Mouse (Mus musculus): ENCODE results near the gene Glrx5. TPM values are rescaled to one million over a fixed set of nuclear protein-coding genes. Genes with fewer than 3 reads are reported as not detected.
A peak's percentile ranks its signal among the peaks of the same experiment; 100 is the strongest.

Glrx5 gene
- 1 to 10 TPM in 20 of 26 experiments, under 1 TPM in 4, not detected in 2; 0.65 to 9.7 (median 2.2) TPM for total RNA-seq (2018; cell fraction: chromatin; rRNA removed)
- total RNA-seq (2018; cell fraction: cytosol; rRNA removed) = 10 to 100 TPM; 14.1 to 26.6 (median 18.8) TPM
- 10 to 100 TPM in 3 of 26 experiments, 1 to 10 TPM in 23; 2.0 to 27.2 (median 7.0) TPM for total RNA-seq (2018; cell fraction: nucleus; rRNA removed)
- 5.1 to 28.7 TPM (median 17.8 TPM) in 3 replicates for polyA plus RNA-seq (2018)

DNA sequence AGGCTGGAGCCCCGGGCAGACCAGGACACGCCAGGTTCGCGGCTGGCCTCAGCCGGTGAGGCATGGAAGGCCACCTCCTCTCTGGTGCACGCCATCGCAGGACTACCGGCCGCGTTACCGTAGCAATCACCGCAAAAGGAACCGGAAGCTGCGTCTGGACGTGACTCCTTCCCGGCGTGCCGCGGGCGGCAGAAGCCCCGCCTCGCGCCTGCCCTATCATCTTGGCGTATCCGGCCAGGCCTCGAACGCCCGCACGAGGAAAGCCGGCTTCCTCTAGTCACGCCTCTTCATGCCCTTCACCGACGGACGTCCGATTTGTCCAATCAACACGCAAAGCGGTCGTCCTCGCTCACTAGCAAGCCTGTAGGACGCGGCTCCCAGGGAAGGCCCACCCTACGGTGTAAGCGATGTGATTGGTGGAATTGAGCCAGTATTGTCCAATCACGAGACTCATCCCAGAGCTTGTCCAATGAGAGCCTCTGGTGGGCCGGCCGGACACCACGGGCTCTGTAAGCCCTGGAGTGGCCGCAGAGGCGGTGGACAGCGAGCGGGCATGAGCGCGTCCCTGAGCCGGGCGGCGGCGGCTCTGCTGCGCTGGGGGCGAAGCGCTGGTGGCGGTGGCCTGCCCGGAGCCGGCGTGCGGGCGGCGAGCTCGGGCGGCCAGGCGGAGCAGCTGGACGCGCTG, at the start of gene Glrx5:
Glrx5 (plus strand) TSS at position 542 of the 685 bp plus-strand sequence.
- Histone ChIP-seq H3K36me3 (ENCODE audit: inconsistent target) (peaks cover 11% of the 10 kb centered on the region; the same call in 1 of the 2 replicates), H3K27ac (peak within 1 kb of the TSS; percentile 89), H3K79me2 (ENCODE audit: inconsistent target) (peaks cover 80% of the 10 kb centered on the region), H3K4me3 (ENCODE audit: inconsistent target) (peak within 1 kb of the TSS; percentile 97)
- under 1% methylated on average over 69 of the region's 72 CpGs for WGBS (ENCODE audit: missing documents)

DNA sequence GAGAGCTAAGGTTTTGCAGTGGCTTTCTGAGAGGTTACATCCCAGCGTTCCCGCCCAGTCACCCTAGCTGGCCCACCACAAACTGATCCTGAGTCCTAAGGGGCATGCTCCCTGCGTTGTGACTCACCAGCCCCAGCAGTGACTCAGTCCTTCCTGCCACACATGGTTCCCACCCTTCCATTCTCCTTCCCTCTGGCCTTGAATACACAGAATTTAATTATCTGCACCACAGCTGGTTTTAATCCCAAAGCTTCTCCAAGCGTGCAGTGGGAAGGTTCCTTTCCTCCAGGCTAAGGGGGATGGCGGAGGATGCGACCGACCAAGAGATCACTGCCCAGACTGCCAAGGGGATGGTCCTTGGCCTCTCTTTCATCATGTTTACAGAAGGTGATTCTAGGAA, 49.0 kb upstream of the Glrx5 start:
- 44% methylated on average over 7 of the region's 7 CpGs for WGBS (ENCODE audit: missing documents)
- no peak overlapping the region for H3K4me3 ChIP-seq (ENCODE audit: inconsistent target)
- H3K27ac ChIP-seq = peak overlapping the region; percentile 73

DNA sequence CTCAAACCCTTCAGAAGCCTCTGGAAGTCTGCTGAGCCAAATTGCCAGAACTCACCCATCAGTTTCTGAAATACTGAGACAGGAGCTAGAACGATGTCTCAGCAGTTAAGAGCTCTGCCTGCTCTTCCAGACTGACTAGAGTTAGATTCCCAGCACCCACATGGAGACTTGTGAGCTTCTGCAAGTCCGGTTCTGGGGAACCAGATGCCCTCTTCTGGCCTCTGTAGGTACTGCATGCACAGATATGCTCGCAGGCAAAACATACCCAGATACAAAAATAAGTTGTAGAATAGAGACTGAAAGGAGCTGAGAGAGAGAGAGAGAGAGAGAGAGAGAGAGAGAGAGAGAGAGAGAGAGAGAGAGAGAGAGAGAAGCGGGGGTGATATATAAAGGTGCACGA, 47.4 kb upstream of the Glrx5 start:
- H3K4me3 ChIP-seq (ENCODE audit: inconsistent target) = no peak overlapping the region
- H3K79me2 ChIP-seq (ENCODE audit: inconsistent target) = peaks cover 100% of the 10 kb centered on the region
- 94% methylated on average over 4 of the region's 5 CpGs for WGBS (ENCODE audit: missing documents)
- no peaks in the 10 kb centered on the region for H3K36me3 ChIP-seq (ENCODE audit: inconsistent target)
- H3K27ac ChIP-seq = no peak overlapping the region

More for the DNA sequence above, 49.0 kb upstream of the Glrx5 start:
- H3K36me3 ChIP-seq (ENCODE audit: inconsistent target) = no peaks in the 10 kb centered on the region
- H3K79me2 ChIP-seq (ENCODE audit: inconsistent target) = peaks cover 100% of the 10 kb centered on the region

DNA sequence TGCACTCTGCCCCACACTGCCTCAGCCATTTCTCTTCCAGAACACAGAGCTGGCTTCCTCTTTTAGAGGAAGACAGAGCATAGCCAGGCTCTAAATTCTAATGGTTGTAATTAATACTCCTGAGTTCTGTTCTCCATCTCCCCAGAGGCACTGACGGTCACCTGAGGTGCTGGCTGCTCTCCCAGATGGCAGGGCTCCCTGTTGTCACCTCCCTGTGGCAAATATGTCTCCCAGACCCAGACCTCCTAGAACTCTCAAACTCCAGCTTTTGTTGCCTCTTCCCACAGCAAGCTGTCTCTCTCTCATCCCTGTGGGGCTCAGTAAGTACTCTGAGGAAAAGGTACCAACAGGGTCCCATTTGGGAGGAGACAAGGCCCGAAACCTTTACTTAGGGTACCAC, 46.5 kb upstream of the Glrx5 start:
- Histone ChIP-seq H3K27ac (peak overlapping the region; percentile 7; the same call in 1 of the 2 replicates), H3K36me3 (ENCODE audit: inconsistent target) (no peaks in the 10 kb centered on the region), H3K4me3 (ENCODE audit: inconsistent target) (no peak overlapping the region), H3K79me2 (ENCODE audit: inconsistent target) (peaks cover 100% of the 10 kb centered on the region)
- 95% methylated on average over 2 of the region's 2 CpGs for WGBS (ENCODE audit: missing documents)

DNA sequence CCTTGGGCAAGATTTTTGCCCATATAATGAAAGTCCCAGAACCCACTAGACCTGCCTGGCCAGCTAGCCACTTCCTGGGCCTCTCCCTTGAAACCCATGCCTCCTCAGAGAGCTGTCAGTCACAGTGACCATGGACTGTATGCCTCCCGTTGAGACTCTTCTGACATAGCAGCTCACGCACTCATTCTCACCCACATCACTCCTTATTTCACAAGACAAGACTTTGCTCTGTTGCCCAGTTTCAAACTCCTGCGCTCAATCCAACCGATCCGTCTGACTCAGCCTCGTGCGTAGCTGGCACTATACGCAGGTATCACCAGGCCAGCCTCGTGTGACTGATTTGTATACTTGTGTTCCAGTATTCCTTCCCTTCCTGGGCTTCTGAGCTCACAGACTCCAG, 45.7 kb upstream of the Glrx5 start:
- Histone ChIP-seq H3K4me3 (ENCODE audit: inconsistent target) (no peak overlapping the region), H3K36me3 (ENCODE audit: inconsistent target) (no peaks in the 10 kb centered on the region), H3K27ac (no peak overlapping the region), H3K79me2 (ENCODE audit: inconsistent target) (peaks cover 100% of the 10 kb centered on the region)
- 73% methylated on average over 4 of the region's 9 CpGs for WGBS (ENCODE audit: missing documents)

DNA sequence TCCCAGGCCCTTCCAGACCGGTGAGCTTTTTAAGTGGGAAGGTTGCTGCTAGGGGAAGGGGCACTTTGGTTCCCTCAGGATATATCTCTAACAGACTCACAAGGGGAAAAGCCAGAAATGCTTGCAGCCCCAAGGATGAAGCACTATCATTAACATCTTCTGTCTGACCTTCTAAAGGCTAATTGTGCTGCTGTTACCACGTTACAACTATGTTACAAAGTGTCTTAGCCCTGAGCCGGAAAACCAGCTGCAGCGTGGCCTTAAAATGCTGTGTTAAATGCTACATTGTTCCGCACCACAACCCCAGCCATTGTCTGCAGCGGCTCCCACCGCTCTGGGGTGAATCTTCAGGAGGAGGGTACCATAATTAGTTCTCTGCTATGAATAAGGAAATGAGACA, 44.6 kb upstream of the Glrx5 start:
- no peaks in the 10 kb centered on the region for H3K36me3 ChIP-seq (ENCODE audit: inconsistent target)
- peaks cover 100% of the 10 kb centered on the region for H3K79me2 ChIP-seq (ENCODE audit: inconsistent target)
- 97% methylated on average over 7 of the region's 7 CpGs for WGBS (ENCODE audit: missing documents)
- no peak overlapping the region for H3K4me3 ChIP-seq (ENCODE audit: inconsistent target)
- H3K27ac ChIP-seq = no peak overlapping the region

DNA sequence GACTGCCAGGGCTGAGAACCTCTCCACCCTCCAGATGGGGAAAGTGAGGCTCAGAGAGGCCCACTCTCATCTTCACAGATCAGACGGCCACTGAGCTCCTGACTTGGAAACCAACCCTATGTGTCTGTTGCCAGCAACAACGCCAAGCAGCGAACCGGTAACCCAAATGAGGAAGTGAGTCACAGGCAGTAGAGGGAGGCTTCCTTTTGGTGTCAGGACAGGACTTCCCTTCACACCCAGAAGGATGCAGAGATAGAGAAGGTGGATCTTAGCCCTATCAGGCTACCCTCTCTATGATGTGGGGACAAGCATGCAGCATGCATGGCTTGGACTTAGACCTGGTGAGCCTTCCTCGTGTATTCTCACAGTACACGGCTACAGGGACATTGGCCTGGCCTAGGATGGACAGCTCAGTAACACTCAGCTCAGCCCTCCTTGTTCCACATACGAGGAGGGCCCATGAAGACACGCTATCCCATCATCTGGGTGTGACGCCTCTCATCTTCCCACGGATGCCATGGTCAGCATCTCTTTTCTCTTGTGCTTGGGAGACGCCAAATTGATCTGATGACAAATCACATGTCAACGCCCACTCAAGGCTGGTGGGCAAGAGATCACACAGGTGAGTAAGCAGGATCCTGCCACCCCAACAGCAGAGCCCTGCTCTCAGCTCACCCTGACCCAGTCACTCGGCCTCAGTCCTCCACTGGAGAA, 41.6 kb upstream of the Glrx5 start:
- H3K79me2 ChIP-seq (ENCODE audit: inconsistent target) = peaks cover 100% of the 10 kb centered on the region
- 35% methylated on average over 13 of the region's 13 CpGs for WGBS (ENCODE audit: missing documents)
- no peak overlapping the region for H3K4me3 ChIP-seq (ENCODE audit: inconsistent target)
- no peaks in the 10 kb centered on the region for H3K36me3 ChIP-seq (ENCODE audit: inconsistent target)
- H3K27ac ChIP-seq = peak overlapping the region; percentile 78

DNA sequence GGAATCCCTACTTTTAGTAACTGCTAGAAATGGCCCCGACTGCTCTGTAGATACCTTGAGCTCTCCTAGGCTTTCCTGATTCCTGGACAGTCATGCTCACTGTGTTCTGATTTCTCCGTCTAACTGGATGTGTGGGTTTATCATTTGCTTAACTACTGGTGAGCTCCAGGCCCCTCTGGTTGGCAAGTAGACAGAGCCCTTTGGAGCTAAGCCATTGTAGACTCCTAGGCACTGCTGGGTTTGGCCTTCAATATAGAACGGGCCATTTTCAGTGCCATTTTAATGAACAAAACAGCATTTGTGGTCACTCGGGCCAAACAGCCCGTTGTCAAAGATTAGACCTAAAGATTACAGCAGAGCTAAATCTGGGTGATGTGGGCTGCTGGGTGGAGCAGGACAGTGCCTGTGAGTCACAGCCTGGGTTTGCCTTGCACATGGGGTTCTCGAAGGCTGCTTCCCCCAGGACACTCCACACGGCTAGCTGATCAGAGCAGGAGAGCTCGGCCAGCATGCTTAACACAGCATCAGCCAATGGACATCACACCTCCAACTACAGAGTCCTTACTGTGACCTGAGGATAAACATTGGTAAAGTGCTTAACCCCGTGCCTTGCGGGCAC, 40.3 kb upstream of the Glrx5 start:
- Histone ChIP-seq H3K27ac (peak overlapping the region; percentile 78), H3K79me2 (ENCODE audit: inconsistent target) (peaks cover 100% of the 10 kb centered on the region), H3K36me3 (ENCODE audit: inconsistent target) (no peaks in the 10 kb centered on the region), H3K4me3 (ENCODE audit: inconsistent target) (no peak overlapping the region)
- 37% methylated on average over 10 of the region's 10 CpGs for WGBS (ENCODE audit: missing documents)

DNA sequence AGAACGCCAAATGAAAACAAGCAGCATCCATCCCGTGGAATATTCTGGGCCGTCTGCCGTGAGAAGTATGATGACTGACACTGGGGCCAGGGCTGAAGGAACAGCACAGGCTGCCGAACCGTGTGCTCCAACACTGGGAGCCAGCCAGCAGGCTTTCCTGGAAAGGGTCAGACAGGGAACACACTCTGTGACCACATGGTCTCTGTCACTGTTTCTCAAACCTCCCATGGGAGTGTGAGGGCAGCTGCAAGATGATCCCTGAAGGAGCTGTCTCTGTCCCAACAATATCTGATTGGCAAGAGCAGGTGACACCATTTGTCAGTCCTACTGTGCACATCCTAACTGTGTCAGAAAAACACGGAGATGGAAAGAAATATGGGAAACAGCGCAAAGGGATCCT, 39.6 kb upstream of the Glrx5 start:
- Histone ChIP-seq H3K36me3 (ENCODE audit: inconsistent target) (no peaks in the 10 kb centered on the region), H3K79me2 (ENCODE audit: inconsistent target) (peaks cover 100% of the 10 kb centered on the region), H3K27ac (peak overlapping the region; percentile 78), H3K4me3 (ENCODE audit: inconsistent target) (no peak overlapping the region)
- 83% methylated on average over 8 of the region's 8 CpGs for WGBS (ENCODE audit: missing documents)

DNA sequence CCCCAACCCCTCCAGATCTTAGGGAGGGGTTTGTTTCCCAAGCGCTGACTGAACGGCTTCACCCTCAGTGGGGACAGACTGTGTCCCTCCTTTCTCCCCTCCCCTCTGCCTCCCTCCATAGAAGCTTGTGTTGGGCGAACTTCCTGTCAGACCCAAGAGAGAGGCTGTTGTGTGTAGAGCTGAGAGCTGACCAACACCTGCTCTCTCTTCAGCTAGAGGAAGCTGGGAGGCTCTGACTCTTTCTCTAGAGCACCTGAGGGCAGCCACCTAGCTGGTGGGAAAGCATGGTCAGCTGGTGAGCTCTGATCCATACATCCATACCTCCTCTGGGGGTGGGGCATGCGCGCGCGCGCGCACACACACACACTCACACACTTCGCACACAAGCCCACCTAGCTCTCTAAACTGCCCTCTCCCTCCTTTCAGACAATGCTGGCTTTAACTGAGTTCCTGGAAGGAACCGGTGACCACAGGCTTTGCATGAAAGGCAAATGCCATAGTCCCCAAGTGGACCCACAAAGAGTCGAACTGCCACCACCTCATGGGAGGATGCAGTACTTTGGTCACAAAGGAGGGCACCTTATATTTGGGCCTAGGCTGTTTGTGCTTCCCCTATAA, 37.1 kb upstream of the Glrx5 start:
- no peaks in the 10 kb centered on the region for H3K36me3 ChIP-seq (ENCODE audit: inconsistent target)
- H3K27ac ChIP-seq = peak overlapping the region; percentile 8; the same call in 1 of the 2 replicates
- H3K4me3 ChIP-seq (ENCODE audit: inconsistent target) = no peak overlapping the region
- 70% methylated on average over 10 of the region's 12 CpGs for WGBS (ENCODE audit: missing documents)
- peaks cover 100% of the 10 kb centered on the region for H3K79me2 ChIP-seq (ENCODE audit: inconsistent target)

DNA sequence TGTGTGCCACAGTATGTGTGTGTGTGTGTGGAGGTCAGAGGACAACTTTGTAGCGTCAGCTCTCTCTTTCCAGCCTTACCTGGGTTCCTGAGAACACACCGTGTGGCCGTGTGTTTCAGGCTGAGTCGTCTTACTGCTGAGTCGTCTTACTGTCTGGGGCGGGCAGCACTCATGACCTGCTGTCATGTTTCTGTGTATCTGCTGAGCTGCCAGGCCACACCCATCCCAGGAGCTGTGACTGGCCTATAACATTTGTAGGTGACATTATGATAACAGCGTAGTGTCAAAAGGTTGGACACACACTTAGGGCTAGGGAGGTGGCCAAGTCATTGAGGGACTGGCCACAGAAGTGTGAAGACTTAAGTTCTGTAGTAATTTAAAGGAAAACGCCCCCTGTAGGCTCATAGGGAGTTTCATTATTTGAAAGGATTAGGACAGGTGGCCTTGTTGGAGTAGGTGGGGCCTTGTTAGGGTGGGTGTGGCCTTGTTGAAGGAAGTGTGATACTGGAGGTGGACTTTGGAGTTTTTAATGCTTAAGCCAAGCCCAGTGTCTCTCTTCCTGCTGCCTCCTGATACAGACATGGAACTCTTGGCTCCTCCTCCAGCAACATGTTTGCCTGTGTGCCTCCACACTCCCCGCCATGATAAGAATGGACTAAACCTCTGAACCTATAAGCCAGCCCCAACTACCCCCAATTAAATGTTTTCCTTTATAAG, 36.3 kb upstream of the Glrx5 start:
- peaks cover 98% of the 10 kb centered on the region for H3K79me2 ChIP-seq (ENCODE audit: inconsistent target)
- H3K27ac ChIP-seq = no peak overlapping the region; the same call in 1 of the 2 replicates
- 71% methylated on average over 8 of the region's 9 CpGs for WGBS (ENCODE audit: missing documents)
- H3K36me3 ChIP-seq (ENCODE audit: inconsistent target) = no peaks in the 10 kb centered on the region
- H3K4me3 ChIP-seq (ENCODE audit: inconsistent target) = no peak overlapping the region

DNA sequence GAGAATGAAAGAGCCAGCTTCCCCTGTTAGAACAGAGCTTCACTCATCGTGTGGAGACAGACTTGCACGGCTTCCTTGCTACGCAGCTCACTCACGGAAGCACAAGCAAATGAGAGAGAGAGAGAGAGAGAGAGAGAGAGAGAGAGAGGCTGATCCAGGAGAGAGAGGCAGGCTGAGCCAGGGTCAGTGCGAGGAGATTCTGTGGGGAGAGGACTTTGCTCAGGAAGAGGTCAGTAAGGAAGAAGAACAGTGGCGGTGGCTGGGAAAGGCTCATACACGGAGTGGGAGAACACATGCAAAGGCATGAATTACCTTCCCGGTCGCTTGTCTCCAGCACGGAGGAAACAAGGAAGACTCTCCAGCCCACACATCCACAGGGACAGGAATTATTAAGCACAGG, 35.3 kb upstream of the Glrx5 start:
- H3K27ac ChIP-seq = peak overlapping the region; percentile 71
- H3K36me3 ChIP-seq (ENCODE audit: inconsistent target) = no peaks in the 10 kb centered on the region
- no peak overlapping the region for H3K4me3 ChIP-seq (ENCODE audit: inconsistent target)
- H3K79me2 ChIP-seq (ENCODE audit: inconsistent target) = peaks cover 98% of the 10 kb centered on the region
- WGBS (ENCODE audit: missing documents) = 71% methylated on average over 10 of the region's 10 CpGs

DNA sequence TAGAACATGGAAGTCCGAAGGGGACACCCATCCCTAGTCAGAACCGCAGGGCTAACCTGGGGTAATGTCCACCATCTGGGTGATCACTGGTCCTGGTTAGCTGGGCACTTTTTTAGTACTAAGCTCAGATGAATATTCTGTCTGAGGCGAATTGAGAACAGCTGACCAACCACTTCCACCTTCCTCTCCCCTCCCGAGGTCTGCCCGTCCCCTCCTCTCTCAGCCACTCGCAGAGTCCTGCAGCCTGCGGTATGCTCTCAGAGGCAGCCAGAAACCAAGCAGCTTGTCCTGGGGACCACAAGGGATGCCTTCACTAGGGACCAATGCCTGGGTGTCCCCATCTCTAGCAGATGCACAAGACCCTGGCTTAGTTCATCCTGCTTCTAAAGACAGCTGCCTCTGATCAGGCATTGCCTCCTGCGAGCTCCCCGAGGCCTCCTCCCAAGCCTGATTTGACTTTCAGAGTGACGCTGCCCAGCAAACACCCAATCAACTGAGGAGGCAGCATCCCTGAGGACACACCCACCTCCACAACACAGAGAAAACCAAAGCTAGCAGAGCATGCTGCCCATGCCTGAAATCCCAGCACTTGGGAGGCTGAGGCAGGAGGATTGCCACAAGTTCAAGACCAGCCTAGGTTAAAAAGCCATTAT, 34.7 kb upstream of the Glrx5 start:
- WGBS (ENCODE audit: missing documents) = 21% methylated on average over 10 of the region's 10 CpGs

More for the DNA sequence above, 34.7 kb upstream of the Glrx5 start:
- Histone ChIP-seq H3K4me3 (ENCODE audit: inconsistent target) (no peak overlapping the region), H3K27ac (peak overlapping the region; percentile 71), H3K79me2 (ENCODE audit: inconsistent target) (peaks cover 98% of the 10 kb centered on the region), H3K36me3 (ENCODE audit: inconsistent target) (no peaks in the 10 kb centered on the region)

Data from macrophage (primary cell).